Mouse (Mus musculus) cerebellum, adult 2 months (tissue): ENCODE results near the gene Snapc3.

Source experiments
- CTCF ChIP-seq: fragments of 200-500 bp; IDR thresholded peaks from 2 replicates; pipeline ENCODE4 v1.5.1; 2011; ENCODE audit warnings: low read depth, mild to moderate bottlenecking, control low read depth, low read length, moderate library complexity, borderline replicate concordance; ENCODE audit not compliant: insufficient read depth
- POLR2A ChIP-seq: fragments of 200-500 bp; IDR thresholded peaks from 2 replicates; pipeline ENCODE4 v1.6.1; 2011; ENCODE audit warnings: low read length, control low read depth, borderline replicate concordance; ENCODE audit not compliant: insufficient read depth

DNA sequence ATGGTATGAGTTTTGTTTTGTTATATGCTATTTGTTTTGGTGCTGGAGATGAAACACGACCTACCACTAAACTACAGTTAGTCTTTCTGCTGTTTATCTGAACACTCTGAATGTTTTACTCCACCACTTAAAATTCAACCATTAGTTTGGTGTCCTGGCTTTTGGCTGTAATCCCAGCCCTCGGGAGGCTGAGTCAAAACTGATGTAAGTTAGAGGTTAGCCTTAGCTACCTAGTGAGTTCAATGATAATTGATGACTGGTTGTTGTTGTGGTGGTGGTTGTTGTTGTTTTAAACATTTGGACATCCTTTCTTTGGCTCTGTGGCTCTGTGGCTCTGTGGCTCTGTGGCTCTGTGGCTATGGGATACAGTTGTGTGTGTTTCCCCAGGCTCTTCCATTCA lies 1.3 kb downstream of the Snapc3 start:
- TF ChIP-seq POLR2A = no peak
- no peak for TF ChIP-seq CTCF
